Mouse (Mus musculus) bone marrow, adult 2 months (tissue): ENCODE results near the gene Mef2c.

Experiments
- CTCF ChIP-seq: fragments of 200-500 bp; IDR thresholded peaks from 2 replicates; pipeline ENCODE4 v1.5.1; 2011; ENCODE audit warnings: low read length, control low read depth; ENCODE audit not compliant: control insufficient read depth, insufficient read depth
- POLR2A ChIP-seq: fragments of 200-500 bp; IDR thresholded peaks from 2 replicates; pipeline ENCODE4 v1.6.1; 2011; ENCODE audit warnings: low read depth, mild to moderate bottlenecking, control low read depth, low read length, borderline replicate concordance; ENCODE audit not compliant: control insufficient read depth

GRCm38 (mm10) chr13:83517660-83518609, 14.1 kb downstream of the Mef2c start:
- TF ChIP-seq POLR2A (no peak), CTCF (no peak)
